Mouse (Mus musculus) testis, adult 2 months (tissue): ENCODE results near the gene Psmd11. TPM values are rescaled to one million over a fixed set of nuclear protein-coding genes. Genes with fewer than 3 reads are reported as not detected.

ENCODE experiments used
- H3K27ac ChIP-seq: fragments of 200-500 bp; 2 replicates; pipeline ENCODE4 v1.5.1; 2012; ENCODE audit warnings: low read depth, low read length; ENCODE audit not compliant: control insufficient read depth, insufficient read depth
- H3K27me3 ChIP-seq: fragments of 200-500 bp; 2 replicates; pipeline ENCODE4 v1.6.1; 2012; ENCODE audit warnings: mild to moderate bottlenecking, low read length, moderate library complexity; ENCODE audit not compliant: control insufficient read depth, insufficient read depth
- H3K36me3 ChIP-seq: fragments of 200-500 bp; 2 replicates; pipeline ENCODE4 v1.6.1; 2012; ENCODE audit warnings: mild to moderate bottlenecking, low read length; ENCODE audit not compliant: control insufficient read depth, insufficient read depth
- H3K4me1 ChIP-seq: fragments of 200-500 bp; 2 replicates; pipeline ENCODE4 v1.6.1; 2012; ENCODE audit warnings: low read length; ENCODE audit not compliant: control insufficient read depth, insufficient read depth
- H3K4me3 ChIP-seq: fragments of 200-500 bp; 2 replicates; pipeline ENCODE4 v1.5.1; 2012; ENCODE audit warnings: low read depth, mild to moderate bottlenecking, low read length, moderate library complexity, mixed read lengths; ENCODE audit not compliant: control insufficient read depth
- CTCF ChIP-seq: fragments of 200-500 bp; IDR thresholded peaks from 2 replicates; pipeline ENCODE4 v1.5.1; 2012; ENCODE audit warnings: low read depth, mild to moderate bottlenecking, inconsistent platforms, low read length, moderate library complexity; ENCODE audit not compliant: control insufficient read depth, insufficient read depth, insufficient replicate concordance
- POLR2A ChIP-seq: fragments of 200-500 bp; IDR thresholded peaks from 2 replicates; pipeline ENCODE4 v1.6.1; 2012; ENCODE audit warnings: low read depth, mild to moderate bottlenecking, inconsistent platforms, low read length, moderate library complexity; ENCODE audit not compliant: control insufficient read depth
- polyA plus RNA-seq: library from polyadenylated mRNA; depleted of rRNA; stranded (reverse); fragments of >200 nt; gene quantifications from 2 replicates; pipeline ENCODE4 v1.2.3, GENCODE M21; 2012

Gene Psmd11
- polyA plus RNA-seq, 1 experiment, result 61.4 TPM

GRCm38 (mm10) chr11:80471836-80472605 is 43.6 kb downstream of the Psmd11 start:
- no peak overlapping the region for H3K4me3 ChIP-seq
- peaks cover 2% of the 10 kb centered on the region for H3K4me1 ChIP-seq
- TF ChIP-seq POLR2A, result no peak
- TF ChIP-seq CTCF, result no peak
- H3K27ac ChIP-seq, result no peak overlapping the region
- peaks cover 5% of the 10 kb centered on the region for H3K36me3 ChIP-seq
- H3K27me3 ChIP-seq, result no peaks in the 10 kb centered on the region

GRCm38 (mm10) chr11:80474175-80474691 is 45.8 kb downstream of the Psmd11 start:
- H3K27me3 ChIP-seq, result no peaks in the 10 kb centered on the region
- H3K4me3 ChIP-seq, result no peak overlapping the region
- H3K36me3 ChIP-seq, result peaks cover 3% of the 10 kb centered on the region
- H3K27ac ChIP-seq, result no peak overlapping the region
- peaks cover 13% of the 10 kb centered on the region for H3K4me1 ChIP-seq
- TF ChIP-seq CTCF, result no peak
- TF ChIP-seq POLR2A, result no peak

- H3K27ac ChIP-seq, result no peak overlapping the region
- no peaks in the 10 kb centered on the region for H3K27me3 ChIP-seq
- H3K36me3 ChIP-seq, result peaks cover 2% of the 10 kb centered on the region; the same call in 1 of the 2 replicates
- no peak for TF ChIP-seq POLR2A
- TF ChIP-seq CTCF, result no peak
- peaks cover 13% of the 10 kb centered on the region for H3K4me1 ChIP-seq
- H3K4me3 ChIP-seq, result peak overlapping the region; percentile 61
Observed at GRCm38 (mm10) chr11:80474846-80475245, 46.4 kb downstream of the Psmd11 start.

- H3K4me1 ChIP-seq, result peaks cover 13% of the 10 kb centered on the region
Observed at GRCm38 (mm10) chr11:80475544-80475943, 47.1 kb downstream of the Psmd11 start.

GRCm38 (mm10) chr11:80476222-80477189 is 48.1 kb downstream of the Psmd11 start, which contains the start of gene Cdk5r1:
TSS of gene Cdk5r1 (plus strand) at chr11:80477023.
- Histone ChIP-seq H3K4me3 (peak within 1 kb of the TSS; percentile 87), H3K4me1 (peaks cover 13% of the 10 kb centered on the region), H3K36me3 (peaks cover 1% of the 10 kb centered on the region; the same call in 1 of the 2 replicates), H3K27ac (peak within 1 kb of the TSS; percentile 34; the same call in 1 of the 2 replicates), H3K27me3 (no peaks in the 10 kb centered on the region)
- TF ChIP-seq POLR2A, result no peak
- TF ChIP-seq CTCF, result peak; percentile 31; the same call in 1 of the 2 replicates

More at GRCm38 (mm10) chr11:80475544-80475943, 47.1 kb downstream of the Psmd11 start:
- Histone ChIP-seq H3K36me3 (peaks cover 1% of the 10 kb centered on the region; the same call in 1 of the 2 replicates), H3K27me3 (no peaks in the 10 kb centered on the region), H3K27ac (no peak overlapping the region), H3K4me3 (peak overlapping the region; percentile 61; the same call in 1 of the 2 replicates)
- no peak for TF ChIP-seq POLR2A
- TF ChIP-seq CTCF, result no peak

GRCm38 (mm10) chr11:80477341-80478199 is 49.2 kb downstream of the Psmd11 start:
- Histone ChIP-seq H3K36me3 (no peaks in the 10 kb centered on the region), H3K4me3 (peak overlapping the region; percentile 83), H3K4me1 (peaks cover 13% of the 10 kb centered on the region), H3K27ac (no peak overlapping the region), H3K27me3 (no peaks in the 10 kb centered on the region)
- no peak for TF ChIP-seq CTCF
- no peak for TF ChIP-seq POLR2A
